Mouse (Mus musculus) spleen, postnatal 36 days (tissue): ENCODE data around the gene Chrm5.
"Not testable (repeated sequence)": the region's sequence is repeated elsewhere in the genome, so short reads cannot be mapped to it uniquely, and the experiment has no call there.

Experiments
- DNase-seq, 2 experiments: peaks; one replicate each; pipeline ENCODE4 v3.0.0; 2022; ENCODE audit warnings: low spot score in 2 of 2, mixed read lengths in 1 of 2

The Chrm5 gene

DNA sequence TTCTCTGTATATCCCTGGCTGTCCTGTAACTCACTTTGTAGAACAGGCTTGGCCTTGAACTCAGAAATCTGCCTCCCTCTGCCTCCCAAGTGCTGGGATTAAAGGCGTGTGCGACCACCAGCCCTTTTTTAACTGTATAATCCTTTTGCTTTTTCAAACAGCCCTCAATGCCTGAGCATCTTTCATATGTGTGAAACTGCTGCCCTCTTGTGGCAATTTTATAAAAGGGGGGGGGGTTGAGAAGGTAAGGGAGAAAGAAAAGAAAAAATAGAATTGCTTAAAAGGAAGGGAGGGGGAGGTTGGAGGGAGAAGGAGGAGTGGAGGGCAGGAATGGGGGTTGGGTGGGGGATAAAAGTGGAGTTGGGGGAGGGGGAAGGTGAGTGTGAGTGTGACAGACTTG is 995 bp upstream of the Chrm5 start:
- peak in 1 of 2 experiments; percentile 12 for DNase-seq

DNA sequence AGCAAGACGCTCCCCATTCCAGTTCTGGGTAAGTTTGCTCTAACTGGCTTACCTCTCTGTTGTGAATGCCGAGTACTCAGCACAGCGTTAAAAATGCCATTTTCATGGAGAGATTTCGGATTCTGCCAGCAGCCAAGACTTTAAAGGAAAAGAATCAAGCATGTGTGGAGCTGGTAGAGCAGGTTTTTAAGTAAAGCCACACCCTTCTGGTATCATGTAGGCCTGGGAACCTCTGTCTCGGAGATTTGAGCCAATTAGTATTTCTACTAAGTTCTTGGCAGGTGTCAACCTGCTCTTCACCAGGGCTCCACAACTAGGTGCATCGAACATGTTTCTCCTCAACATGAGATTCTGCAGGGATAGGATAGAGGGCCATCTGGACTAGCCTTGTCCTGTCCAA is 4.0 kb downstream of the Chrm5 start:
- DNase-seq, result no peak

DNA sequence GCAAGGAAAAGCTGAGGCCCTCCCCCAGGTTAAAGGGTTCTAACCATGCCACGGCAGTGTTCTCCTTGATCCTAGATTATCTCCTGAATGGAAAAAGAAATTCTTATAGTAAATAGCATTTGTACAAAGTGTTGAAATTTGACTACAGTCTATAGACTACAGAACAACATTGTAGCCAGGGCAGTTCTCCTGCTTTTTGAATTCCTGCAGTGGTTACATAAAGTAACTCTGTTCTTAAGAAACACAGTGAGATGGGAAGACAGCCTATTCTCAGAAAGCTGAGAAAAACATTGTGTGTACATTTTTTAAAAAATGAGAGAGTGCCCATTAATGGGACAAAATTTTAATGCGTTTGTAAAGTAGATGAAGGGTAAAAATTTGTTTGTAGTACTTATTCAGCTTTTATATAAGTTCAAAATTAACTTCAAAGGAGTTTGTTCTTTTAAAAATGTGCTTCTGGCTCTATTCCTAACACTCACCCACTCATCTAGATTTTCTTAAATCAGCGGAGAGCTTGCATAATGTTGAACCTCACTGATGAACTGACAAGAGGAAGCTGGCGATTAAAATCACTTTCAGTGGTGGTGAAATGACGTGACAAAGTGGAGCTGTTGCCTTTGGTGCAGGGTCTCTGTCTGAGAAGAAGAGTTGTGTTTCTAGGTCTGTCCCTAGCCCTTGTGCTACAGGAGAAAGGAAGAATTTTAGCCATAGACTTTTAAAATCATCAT is 5.4 kb downstream of the Chrm5 start:
- DNase-seq, result no peak

DNA sequence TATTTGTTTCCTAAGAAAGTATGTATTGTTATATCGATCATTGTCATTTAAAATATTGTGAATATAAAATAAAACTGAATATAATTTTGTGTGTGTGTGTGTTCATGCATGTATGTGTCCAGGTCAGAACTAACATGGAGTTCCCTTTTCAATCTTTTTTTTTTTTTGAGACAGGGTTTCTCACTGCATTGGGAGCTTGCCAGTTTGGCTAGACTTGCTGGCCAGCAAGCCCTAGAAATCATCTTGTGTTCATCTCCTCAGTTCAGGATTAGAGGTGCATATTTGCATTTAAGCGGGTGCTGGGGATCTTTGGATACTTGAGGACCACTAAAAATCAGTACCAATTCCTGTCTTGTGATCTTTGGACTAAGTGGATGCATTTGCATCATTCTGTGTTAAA is 8.5 kb downstream of the Chrm5 start:
- no peak for DNase-seq

DNA sequence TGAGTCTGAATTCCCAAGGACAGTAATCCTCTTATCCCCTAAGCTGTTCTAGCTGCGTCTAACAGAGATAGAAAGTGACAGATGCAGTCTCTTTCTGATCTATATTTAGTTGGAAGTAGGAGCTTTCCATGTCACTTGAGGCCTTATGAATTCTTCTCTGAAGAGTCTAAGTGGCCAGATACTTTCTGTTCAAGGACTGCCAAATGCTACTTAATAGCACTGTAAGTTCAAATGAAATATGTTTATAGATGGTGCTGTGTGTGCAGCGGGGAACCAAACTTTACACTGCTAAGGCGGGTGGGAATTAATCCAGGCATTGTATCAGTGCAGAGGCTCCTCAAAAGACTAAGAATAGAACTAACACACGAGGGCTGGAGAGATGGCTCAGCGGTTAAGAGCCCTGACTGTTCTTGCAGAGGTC is 9.6 kb downstream of the Chrm5 start:
- no peak for DNase-seq

DNA sequence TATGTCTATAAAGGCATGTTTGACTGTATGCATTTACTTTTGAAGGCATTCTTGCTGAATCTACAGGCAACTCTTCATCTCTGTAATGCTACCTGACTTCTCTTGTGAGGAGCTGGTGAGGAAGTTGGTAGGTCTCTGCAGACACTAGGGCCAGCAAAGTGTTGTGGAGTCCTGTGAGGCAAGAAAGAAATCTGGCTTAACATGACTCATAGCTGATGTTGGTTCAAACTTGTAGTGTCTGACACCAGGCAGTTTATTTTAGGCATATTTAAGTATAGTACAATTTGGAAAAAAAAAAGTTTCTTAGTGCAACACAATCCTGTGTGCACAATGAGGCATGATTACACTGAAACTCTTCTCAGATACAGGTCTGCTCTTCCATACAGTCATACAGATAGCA is 11.0 kb downstream of the Chrm5 start:
- DNase-seq, result no peak

DNA sequence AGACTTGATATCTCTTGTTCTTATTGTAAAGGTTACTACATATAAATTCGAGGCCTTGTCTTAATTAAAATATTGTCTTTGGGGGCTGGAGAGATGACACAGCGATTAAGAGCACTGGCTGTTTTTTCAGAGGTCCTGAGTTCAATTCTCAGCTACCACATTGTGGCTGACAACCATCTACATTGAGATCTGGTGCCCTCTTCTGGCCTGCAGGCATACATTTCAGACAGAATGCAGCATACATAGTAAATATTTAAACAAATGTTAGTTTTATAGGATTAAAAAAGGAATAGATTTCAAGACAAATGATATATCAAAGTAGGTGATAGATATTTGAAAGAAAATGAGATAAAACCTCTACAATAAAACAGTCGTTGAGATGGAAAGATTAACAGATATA is 20.0 kb downstream of the Chrm5 start:
- DNase-seq, result no peak

DNA sequence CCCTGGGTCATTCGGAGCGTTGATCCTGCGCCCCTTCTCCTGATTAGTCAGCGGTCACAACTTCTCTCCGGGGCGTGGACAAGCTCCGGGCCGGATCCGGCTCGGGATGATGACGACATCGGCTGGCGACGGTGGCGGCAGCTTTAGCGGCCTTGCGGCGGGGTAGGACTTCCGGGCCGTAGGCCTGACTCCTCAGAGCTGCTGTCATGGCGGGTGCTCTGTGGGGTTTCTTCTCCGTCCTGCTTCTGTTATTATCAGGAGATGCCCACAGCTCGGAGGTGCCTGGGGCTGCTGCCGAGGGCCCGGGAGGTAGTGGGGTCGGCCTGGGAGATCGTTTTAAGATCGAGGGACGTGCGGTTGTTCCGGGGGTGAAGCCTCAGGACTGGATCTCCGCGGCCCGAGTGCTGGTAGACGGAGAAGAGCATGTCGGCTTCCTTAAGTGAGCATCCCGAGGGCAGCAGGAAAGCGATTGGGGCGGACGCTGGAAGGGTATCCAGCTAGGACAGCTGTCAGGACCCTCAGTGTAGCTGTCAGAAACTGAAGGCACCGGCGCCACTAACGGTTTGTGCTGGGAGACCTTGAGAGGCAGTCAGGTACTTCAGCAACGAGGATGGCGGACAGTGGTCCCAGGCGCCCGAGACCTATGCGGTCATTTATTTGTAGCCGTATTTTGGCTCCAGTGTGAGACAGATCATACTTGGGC is 25.6 kb downstream of the Chrm5 start, which contains the start of gene Emc7:
Gene Emc7, plus strand, starts transcription at position 136 of the 703 bp plus-strand sequence.
- DNase-seq, result peak; percentile 95 to 96

DNA sequence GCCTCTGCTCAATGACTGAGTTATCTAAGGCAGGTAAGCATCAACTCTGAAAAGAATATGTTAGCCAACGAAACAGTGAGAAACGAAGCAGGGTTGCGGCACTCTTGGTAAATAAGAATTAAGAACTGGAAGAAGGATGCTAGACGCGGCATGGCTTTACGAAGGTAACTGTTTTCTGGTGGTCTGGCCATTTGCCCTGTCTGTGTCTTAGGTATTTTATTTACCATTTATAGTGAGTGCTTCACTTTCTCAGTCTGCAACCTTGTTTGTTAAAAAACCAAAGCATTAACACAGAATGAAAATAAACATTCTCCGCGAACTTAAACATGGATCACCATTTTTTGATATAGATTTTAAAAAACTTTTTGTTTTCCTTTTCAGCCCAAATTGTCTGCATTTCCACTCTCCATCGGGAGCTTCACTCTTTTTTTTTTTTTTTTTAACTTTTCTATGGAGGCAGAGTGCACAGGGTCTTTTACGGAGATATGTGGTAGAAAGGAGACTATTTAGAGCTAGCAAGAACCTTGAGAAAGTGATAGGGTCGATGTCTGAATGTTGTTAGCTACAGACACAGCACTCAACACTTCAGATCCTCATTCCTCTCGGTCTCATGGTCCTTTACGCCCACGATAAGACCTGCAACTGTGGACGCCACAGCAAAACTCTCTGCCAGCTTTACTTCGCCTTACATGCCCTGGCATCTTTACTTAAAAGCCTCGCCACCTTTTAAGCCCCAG is 26.3 kb downstream of the Chrm5 start:
- no peak for DNase-seq

DNA sequence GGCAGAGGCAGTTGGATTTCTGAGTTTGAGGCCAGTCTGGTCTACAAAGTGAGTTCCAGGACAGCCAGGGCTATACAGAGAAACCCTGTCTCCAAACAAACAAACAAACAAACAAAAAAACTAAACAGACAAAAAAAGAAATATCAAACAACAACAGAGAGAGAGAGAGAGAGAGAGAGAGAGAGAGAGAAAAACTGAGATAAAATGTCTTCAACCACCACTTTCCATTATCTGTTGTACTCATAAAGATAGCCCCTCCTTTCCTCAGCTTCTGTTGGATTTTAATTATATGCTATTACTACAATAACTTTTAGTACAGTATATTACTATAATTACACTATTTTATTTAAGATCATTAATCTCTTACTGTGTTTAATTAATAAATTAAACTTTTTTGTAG is 28.1 kb downstream of the Chrm5 start:
- DNase-seq, result not testable (repeated sequence)

DNA sequence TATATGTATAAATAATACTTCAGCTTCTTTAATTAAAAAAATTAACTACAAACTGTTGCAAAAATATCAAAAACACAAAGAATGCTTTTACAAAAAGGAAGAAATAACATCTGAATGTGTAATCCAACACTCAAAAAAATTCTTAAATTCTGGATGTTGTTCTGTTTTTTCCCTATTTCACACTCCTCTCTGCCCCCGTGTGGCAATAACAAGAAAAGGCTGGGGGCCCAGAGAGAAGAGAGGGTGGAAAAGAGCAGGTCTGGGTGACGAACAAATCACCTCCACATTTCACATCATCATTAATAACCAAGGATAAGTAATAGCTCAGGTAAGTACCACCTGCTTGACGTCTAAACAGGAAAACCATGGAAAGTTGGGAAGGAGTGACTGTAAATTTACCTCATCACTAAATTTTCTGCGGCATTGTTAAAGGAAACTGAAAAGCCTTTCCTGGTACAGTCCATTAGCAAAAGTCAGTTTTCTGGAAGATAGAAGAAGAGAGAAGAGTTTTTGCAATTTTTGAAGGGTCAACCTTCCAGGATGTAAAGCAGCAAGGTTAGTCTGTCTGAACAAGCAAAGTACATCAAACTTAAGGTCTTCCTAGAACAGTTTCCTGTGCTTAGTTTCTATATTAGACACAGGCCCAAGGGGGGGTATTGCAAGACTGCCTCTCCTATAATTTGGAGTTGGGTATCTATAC is 30.8 kb downstream of the Chrm5 start:
- peak in 1 of 2 experiments; percentile 35 for DNase-seq

DNA sequence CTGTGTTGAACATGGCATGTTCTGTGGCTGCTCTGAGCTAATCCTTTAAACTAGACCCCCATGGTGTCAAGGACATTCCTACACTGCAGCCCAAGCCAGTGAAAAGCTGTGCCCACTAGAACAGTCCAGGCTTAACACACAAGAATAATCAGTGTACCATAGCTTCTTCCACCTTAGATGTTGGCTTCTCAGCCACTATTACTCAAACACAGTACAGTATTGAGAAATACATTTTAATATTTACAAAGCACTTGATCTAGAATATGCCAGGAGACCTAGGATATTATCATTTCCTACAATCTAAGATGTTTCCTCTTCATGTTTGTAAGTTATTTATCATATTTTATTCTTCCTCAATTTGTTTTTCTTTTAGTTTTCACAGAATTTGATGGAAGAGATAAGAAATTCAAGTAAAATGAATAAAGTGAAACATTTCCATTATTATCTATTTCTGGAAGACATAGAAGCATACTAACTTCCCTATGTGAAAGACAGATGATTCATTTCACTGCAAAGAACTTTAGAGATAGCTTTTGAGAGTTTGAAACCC is 32.0 kb downstream of the Chrm5 start:
- DNase-seq, result no peak

DNA sequence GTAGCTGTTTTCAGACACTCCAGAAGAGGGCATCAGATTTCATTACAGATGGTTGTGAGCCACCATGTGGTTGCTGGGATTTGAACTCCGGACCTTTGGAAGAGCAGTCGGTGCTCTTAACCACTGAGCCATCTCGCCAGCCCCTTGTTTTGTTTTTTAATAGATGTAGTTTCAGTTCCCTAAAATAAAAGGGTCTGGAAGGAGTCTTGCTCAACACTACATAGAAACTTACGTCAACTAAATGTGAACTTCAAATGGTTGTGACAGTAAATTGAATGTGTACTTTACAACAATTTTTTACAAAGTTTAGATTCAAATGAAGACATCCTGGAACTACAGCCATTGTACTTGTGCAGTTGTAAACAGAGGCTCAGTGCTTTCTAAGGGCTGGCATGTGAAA is 32.5 kb downstream of the Chrm5 start:
- DNase-seq, result peak in 1 of 2 experiments; percentile 17

DNA sequence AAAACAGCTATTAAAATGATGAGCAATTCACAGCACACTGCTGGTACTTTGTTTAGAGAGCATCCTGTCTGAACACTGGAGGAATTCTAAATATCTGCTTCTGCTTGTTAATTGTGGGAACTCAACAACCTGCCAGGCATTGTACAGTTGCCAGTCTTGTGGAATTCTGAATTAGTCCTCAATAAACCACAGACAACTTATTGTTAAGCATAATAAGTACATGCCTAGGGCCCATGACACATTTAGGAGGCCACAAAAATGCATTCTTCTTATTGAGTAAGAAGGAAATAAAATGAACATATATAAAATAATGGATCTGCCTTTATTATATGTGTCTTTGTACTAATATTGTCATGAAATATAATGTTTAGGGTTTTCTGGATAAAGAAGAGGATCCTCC is 35.1 kb downstream of the Chrm5 start:
- no peak for DNase-seq

DNA sequence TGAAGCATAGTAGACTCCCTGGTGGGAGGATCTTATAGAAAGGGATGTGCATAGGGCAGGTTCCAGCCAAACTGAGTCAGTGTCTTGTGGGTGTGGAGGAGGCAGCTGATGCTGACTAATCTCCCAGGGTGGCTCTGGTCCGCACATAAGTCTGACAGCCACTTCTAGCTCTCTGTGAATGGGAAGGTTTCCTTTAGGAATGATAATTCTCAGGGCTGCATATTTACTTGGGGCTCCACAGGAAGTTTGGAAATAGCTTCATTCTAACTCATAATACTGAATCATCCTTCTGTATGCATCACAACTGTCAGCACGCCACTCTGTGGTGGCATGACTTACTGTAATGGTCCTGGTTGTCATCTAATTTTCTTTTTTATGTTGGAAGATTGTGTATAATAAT is 37.1 kb downstream of the Chrm5 start:
- DNase-seq, result no peak

DNA sequence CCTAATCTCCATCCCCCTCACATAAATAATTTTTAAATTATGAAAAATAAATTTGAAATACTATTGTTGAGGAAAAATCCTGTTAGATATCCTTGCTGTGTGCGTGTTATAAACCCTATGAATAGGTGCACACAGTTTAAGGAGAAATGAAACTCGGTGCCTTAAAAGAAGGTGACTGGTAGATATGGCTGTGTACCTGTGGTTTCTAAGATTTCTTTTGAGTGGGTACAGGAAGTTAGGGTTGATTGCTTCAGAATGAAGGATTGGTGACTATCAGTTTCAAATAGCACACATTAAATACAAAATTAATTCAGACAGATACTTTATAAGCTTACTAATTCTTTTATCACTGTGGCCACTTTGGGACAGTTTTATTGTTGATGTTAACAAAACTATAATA is 43.0 kb downstream of the Chrm5 start:
- DNase-seq, result peak in 1 of 2 experiments; percentile 38

DNA sequence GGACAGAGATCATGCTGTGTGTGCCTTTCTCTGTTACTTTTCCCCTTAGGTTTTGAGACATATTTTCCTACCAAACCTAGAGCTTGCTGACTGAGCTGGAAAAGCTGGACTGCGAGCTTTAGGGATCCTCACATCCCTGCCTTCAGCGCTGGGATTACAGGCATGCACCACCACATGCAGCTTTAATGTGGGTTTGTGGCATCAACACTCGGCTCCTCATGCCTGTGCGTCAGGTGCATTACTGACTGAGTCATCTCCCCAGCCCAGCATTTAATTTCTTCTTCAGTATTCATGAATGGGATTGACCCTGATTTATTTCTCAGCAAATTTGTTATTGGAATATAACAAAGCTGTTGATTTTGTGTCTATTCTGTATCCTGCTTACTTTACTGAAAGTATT is 44.3 kb downstream of the Chrm5 start:
- DNase-seq, result no peak

DNA sequence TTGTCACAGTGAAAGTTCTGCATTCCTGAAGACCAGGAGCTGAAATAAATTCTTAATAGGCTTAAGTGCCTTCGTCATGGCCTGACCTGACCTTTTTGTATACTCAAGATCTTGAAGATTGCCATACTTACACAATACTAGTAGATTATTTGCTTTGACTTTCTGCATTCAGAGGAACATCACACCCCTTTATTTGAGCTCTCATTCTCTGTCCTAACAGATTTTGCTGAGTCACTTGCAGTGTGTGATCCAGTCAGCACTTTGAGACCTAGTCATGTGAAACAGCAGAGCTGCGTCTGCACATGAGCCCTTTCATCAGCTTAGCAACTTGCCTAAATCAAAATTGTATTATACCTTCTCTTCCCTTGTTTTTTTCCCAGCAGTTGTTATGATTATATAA is 47.2 kb downstream of the Chrm5 start:
- DNase-seq, result no peak

DNA sequence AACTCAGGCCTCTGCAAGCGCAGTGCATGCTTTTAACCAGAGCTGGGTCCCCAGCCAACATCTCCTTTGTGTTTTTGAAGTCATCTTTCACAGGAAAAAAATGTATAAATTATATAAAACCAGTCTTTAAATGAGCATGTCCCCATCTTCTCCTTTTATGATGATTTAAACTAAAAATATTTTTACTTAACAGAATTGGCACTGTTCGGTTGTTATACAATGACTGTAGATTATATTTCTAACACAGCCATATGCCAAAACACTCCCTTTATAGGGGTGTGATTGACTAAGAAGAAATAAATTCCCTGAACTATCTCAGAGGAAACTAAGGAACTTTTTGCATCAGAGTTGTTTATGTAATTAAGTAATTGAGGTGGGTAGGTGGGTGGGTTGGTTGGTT is 48.0 kb downstream of the Chrm5 start:
- no peak for DNase-seq

DNA sequence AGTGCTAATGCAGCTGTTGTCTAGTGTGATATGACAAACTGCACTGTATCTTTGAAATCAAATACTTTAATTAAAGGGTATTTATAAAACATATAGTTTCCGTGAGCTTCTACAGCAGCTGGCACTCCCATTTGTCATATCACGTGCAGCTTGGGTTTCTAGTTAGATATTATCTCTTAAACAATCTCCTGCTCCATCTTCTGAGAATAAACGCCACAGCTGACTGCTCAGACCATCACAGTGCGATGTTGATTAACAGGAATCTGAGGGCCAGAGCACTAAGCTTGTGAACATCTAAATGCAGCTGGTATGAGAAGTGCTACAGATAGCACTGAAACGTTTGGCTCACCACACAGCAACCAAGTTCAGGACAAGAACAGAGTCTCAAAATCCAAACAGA is 50.2 kb downstream of the Chrm5 start:
- DNase-seq, result no peak

DNA sequence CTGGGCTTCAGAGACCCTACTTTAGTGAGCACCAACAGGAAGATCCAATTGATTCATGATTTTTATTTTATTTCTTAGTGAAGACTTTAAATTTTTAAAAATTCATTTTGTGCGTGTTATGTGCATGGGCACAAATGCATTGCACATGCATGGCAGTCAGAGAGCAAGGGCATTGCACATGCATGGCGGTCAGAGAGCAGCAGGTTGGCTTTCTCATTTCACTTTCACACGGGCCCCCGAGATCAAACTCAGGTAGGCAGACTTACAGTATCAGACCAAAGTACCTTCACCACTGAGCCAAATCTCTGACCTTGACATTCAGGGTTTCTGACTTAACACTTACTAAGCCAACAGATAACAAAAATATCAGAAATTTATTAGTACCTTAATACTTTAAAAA is 50.9 kb downstream of the Chrm5 start:
- DNase-seq, result no peak
